Mouse (Mus musculus) WW6 (cell line): ENCODE data around the gene Pfkfb3.

Experiments used
- DNase-seq: peaks from one replicate; pipeline ENCODE4 v3.0.0-alpha.2; 2013; ENCODE audit warnings: low read depth, low spot score

The Pfkfb3 gene

GRCm38 (mm10) chr2:11433353-11433752 is 120.5 kb downstream of the Pfkfb3 start:
- DNase-seq = no peak

DNA sequence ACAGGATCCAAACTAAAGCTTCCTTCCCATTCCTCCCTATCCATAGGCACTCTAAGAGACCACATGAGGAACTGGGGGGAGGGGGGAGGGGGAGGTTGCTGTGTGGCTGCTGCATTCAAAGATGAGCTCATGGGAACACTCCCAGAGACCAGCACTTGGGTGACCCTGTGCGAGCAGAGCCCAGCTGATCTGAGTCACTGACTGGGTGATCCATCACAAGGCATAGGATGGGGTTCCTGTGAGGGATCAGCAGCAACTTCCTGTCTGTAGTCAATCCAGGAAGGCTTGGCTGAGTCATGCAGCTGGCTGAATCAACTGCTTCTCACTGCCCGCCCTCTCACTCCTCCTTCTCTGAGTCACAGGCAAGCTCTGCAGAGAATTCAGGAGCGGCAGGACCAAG is 124.3 kb downstream of the Pfkfb3 start:
- DNase-seq = no peak

GRCm38 (mm10) chr2:11428621-11429020 is 125.3 kb downstream of the Pfkfb3 start:
- DNase-seq = no peak

DNA sequence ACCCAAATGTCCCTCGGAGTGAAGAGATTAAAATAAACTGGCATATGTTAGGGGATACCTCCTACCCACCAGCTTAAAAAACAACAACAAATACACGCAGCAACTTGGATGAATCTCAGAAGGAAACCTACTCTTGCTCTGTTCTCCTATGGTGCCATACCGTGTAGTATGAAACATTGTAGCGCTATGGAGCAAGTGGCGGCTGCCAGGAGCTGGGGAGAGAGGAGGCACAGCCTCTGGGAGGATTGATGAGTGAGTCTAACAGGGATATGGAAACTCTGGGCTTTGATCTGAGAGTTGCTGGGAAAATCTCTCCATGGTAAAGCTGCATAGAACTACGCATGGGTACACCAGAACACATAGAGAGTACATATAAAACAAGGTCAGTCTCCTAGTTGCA is 126.3 kb downstream of the Pfkfb3 start:
- no peak for DNase-seq

DNA sequence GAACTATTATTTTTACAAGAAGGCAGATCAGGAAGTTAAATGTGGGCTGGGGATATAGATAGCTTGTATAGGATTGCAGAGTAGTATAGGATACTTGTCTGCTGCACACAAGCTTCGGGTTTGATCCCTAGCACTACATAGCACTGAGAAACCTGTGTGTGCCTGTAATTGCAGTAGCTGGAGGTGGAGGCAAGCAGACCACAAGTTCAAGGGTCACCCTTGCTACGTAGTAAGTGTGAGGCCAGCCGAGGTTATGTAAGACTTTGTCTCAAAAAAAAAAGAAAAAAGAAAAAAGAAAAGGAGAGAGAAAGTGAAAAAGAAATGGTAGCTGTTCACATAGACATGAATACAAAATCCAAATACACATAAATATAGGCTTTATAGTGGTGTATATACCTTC is 127.5 kb downstream of the Pfkfb3 start:
- DNase-seq = no peak

DNA sequence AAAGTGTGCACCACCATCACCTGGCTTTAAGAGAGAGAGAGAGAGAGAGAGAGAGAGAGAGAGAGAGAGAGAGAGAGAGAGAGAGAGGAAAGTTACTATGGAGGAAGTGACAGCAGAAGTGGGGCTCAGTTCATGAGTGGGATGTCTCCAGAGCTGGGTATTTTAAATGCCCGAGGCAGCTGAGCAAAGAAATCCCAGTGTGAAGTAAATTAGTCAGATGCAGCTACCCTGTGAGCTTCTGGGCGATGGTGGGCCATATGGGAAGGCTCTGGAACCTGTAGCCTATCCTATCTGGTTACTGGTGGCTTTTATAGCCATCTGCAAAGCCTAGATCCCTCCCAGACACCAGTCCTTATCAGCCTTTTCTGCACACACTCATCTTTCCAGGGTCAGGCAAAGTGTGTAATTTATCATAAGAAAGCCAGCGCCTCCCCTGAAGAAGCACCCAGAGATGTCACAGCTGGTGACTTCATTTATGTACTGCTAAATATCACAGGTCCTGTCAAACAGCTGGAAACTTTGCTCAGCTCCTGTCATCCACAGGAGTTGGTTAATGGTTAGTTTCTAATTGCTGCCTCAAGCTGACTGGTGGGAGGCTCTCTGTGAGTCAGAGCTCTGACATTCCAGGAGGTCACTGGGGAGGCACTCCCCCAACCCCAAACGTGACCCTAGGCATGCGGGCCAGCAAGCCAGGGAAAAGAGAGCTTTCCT is 128.3 kb downstream of the Pfkfb3 start:
- no peak for DNase-seq

DNA sequence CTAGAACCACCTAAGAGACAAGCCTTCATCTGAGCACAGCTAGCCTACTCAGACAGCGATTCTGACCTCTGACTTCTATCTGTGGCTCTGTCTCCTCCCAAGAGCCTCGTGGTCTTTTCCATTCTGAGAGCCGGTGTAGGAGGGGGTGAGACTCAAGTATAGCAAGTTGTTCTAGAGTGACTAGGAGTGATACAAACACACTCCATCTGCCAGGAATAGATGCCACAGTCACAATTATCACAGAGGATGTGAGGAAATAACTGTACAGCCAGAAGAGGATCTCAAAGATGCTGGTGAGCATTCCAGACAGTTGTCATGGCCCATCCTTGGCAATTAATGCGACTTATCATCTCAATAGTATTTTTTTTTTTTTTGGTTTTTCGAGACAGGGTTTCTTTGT is 129.6 kb downstream of the Pfkfb3 start:
- DNase-seq = no peak

- DNase-seq = no peak
Observed at GRCm38 (mm10) chr2:11423421-11423820, 130.5 kb downstream of the Pfkfb3 start.

GRCm38 (mm10) chr2:11422384-11422783 is 131.5 kb downstream of the Pfkfb3 start:
- DNase-seq = no peak
